Mouse (Mus musculus) left cerebral cortex, postnatal 25 days (tissue): ENCODE results near the gene Dclk2. TPM values are rescaled to one million over a fixed set of nuclear protein-coding genes. Genes with fewer than 3 reads are reported as not detected.

Experiments used
- DNase-seq, 2 experiments: peaks; one replicate each; pipeline ENCODE4 v3.0.0; 2022; ENCODE audit warnings: low spot score in 2 of 2, mixed read lengths in 1 of 2
- intact Hi-C: fragments of 180-260 bp; cut with DNase I; formaldehyde crosslinking; loops from one replicate; pipeline ENCODE4 v1.15.1; 2025
- total RNA-seq, 2 experiments: library from RNA; stranded (reverse); gene quantifications; 2 replicates each; pipeline ENCODE4 v1.2.3; 2021

The Dclk2 gene
- total RNA-seq, 2 experiments from 2014 or later = 59.2 to 62.0 TPM

DNA sequence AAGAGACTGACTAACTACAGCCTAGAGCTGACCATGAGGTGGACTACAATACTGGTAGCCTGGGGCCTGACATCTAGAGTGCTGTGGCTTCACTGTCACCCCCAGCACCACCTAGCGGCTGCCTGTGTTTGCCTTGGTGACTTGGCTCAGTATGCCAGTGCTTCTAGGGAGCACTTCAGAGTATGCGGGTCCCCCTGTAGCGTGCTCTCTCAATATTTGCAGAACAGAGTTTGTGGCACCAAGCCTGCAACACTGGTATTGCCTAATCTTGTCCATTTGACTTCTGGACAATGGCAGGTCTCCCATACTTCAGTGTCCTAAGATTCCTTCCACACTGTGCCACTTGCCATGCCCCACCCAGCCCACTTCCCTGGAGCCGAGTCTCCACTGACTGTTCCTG lies 140.9 kb downstream of the Dclk2 start:
- intact Hi-C loops = no loop called here
- DNase-seq = no peak

DNA sequence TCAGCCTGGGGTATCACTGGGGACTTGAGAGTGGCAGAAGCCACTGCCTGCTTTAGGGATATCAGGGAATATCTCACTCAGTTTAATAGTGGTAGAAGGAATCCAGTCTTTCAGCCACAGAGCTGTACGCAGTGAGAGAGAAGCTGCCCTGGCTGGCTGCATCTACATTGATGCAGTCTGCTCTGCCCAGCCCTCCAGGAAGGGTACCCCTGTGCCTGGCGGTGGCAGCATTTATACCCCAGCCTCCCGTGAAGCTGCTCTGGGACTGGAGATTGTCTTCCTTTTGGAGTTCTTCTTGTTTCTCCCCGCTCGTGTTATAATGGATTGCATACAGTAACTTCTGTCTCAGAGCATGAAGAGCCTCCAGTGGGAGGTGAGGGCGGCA lies 145.2 kb downstream of the Dclk2 start:
- intact Hi-C loops = no loop called here
- DNase-seq = no peak

DNA sequence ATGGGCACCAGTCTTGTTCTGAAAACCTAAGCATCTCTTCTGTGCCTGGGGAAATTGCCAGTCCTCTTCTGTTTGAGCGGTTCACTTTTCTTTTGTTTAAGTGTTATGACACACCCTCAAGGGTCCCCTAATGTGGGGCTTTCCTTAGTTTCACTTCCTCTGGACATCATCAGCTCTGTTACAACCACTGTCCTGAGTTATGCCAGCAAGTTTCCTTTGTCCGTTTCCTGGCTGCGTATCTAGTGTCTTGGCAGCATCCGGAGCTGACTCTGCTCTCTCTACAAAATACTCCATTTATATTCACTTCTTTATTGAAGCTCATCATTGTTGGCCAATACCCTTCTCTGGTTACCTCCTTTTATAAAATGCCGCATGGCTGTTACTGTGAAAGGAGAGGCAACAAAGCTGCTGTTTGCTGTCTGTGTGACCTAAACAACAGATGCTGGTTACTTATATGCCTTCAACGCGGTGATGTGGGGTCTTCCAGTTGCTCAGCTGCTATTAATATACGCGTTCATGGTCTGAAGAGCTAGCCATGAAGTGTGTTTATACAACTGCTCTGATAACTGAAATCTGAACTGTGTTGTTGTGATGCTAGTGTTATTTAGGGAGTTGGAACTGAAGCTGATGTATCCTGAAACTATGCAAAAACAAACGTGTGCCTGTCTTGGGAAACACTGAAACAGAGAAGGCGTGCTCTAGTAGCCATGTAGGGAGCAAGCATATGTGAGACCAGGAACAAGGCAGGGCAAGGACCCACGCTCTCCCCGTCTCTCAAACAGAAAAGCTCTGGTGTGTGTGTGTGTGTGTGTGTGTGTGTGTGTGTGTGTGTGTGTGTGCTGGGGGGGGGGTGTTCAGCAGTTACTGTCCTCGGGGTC lies 145.8 kb downstream of the Dclk2 start:
- no peak for DNase-seq
- intact Hi-C loops = no loop called here

DNA sequence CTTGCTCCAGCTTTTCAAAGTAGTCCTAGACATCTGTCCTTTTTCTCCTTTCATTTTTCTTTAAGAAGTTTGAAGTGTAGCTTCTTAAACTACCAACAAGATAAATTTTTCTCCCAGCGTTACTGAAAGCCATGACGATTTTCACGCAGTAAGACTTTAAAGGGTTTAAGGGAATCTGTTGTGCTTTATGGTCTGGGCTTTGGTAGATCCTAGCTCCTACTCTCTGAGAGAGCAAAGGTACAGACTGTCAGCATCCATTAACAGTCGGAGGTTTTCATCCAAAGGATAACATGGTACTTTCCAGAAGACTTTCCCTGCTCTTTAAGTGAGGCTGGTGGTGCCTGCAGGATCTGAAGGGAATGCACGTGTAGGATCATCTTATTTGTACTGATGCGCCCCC lies 151.7 kb downstream of the Dclk2 start:
- no peak for DNase-seq
- intact Hi-C loops = loop anchor here (10.0 kb wide), 1 partner anchor 444 kb away; no protein-coding TSS in a partner anchor

DNA sequence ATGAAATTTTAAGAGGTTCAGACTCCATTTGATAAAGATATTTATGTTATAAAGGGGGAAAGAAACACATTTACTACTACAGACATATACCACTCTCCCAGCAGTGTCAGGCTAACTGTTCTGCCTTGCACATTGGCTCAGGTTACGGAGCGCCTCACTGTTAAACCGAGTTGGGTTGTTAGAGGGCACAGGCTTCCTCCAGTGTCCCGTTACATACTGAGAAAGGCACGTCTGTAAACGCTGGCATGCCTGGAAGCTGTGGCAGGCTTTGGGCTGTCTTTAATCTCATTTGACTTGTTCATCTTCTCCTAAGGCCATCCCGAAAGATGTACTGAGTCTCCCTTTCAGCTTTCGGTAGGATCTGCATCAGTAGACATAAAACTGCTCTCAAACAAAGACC lies 152.1 kb downstream of the Dclk2 start:
- intact Hi-C loops = loop anchor here (10.0 kb wide), 1 partner anchor 444 kb away; no protein-coding TSS in a partner anchor
- no peak for DNase-seq

DNA sequence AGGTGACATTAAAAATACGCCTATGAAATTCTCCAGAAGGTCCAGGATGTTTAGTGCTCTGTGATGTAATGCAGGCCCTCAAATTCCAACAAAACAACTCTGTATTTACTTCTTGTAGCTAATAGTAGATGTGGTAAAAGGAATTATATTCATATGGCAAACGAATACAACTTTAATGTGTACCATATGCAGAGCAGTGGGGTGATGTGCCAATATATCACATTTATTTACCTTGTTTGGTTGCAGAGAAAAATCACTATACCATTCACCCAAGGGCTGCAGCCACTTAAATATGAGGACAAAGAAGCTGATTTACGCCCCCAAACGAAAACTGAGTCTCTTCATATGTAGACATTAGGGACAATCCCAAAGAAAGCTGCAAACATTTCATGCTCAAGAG lies 158.2 kb downstream of the Dclk2 start:
- DNase-seq = no peak
- intact Hi-C loops = loop anchor here (5.0 to 10.0 kb wide), 2 partner anchors 438 to 495 kb away; no protein-coding TSS in a partner anchor

DNA sequence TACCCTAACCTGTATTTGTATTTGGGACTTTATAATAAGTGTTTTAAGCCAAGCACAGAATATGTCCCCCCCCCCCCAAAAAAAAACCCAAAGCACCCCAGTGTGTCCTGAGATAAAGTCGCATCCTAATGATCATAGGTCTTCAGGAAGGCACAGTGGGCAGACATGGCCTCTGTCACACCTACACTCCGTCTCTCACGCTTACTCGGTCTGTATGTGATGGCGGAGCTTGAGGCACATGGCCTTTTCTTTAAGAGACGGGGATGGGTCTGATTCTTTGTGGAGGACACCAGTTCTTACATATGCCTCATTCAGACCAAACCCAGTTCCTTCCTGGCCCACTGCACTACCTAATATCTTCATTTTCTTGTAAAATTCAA lies 158.6 kb downstream of the Dclk2 start:
- no peak for DNase-seq
- intact Hi-C loops = loop anchor here (5.0 to 10.0 kb wide), 2 partner anchors 437 to 495 kb away; no protein-coding TSS in a partner anchor

DNA sequence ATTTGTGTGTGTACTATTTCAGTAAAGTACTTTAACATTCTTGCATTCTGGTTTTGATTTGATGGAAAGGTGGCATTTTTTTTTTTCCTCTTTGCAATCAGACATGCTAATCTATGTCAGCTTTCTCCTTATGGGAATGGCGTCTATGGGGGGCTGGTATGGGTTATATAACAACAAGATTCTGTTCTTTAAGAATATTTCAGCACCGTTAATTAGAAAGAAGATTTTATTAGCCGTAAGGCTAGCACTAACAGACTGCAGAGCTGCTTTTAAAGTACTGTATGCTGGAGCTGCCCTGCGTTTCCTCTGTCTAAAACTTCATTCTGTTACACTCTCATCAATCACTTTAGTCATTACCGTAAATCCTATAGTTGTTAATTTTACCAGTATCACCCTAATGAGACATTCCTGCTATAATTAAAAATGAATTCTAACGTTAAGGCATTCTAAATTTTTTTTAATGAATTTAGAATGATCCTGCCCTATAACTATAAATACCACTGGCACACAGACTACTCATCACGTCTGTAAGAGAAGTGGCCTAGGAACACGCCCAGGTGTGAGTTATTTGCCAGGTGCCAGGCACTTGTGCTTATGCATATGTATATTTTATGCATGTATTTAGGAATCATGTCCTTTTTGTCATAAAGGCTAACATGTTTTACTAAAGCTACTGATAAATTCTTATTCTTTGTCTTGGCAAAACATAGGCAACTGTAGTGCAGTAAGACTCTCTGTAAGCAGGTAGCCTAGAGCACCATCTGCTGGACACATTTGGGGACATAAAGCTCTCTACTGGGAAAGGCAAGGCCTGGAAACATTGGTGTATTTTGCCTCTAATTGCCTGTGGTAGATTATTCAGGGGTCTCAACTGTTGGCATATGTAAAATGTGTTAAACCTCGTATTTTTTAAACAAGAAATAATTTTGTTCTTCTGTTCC lies 159.3 kb downstream of the Dclk2 start:
- peak; percentile 81 to 91 for DNase-seq
- intact Hi-C loops = loop anchor here (5.0 to 10.0 kb wide), 2 partner anchors 437 to 494 kb away; no protein-coding TSS in a partner anchor

DNA sequence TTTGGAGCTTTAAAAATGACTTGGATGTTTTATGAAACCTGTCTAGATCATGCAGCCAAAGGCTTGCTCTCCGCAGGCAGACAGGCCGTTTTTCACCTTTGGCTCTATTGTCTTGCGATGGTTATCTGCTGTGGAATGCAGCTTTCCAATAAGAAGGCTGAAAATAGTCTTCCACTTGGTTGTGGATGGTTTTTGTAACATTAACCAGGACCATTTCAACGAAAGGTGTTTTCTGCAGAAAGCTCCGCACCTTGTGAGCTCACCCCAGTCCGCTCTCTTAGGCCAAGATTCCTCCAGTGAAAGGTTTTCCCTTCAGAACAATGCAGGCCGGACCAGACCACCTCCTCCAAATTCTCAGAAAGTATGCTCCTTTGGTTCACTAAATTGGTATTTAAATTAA lies 160.2 kb downstream of the Dclk2 start:
- intact Hi-C loops = loop anchor here (5.0 to 10.0 kb wide), 2 partner anchors 436 to 493 kb away; no protein-coding TSS in a partner anchor
- no peak for DNase-seq

DNA sequence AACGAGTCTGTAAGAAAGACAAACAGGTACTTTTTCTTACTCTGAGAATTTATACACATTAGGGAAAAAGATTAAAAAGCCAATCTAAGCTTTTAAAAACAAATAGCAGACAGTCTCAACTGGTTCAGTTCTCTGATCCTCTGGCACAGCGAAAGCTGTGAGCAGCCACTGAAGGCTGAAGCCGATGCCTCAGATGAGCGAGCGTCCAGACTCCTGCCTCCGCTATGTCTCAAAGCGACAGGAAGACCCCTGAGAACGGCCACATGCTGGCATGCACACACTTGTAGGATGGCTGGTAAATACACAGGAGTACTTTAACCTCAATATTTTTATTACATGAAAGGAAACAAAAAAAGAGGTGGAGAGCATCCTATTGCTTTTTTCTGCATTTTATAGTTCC lies 160.8 kb downstream of the Dclk2 start:
- intact Hi-C loops = loop anchor here (5.0 to 10.0 kb wide), 2 partner anchors 435 to 493 kb away; no protein-coding TSS in a partner anchor
- no peak for DNase-seq

DNA sequence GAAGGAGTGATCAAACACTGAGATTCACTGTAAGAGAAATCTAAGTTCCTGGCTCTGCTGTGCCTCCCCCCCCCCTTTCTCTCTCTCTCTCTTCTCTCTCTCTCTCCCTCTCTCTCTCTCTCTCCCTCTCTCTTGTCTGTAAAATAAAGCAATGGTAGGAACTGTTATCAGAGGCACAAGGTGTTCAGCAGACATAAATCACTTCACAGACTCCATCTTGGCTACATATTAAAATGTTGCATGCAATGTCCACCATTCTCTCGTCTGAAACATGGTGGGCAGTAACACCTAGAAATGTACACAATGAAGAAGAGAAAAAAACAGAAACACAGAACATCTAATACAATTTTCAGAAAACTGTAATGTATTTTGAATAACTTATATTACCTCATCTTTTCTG lies 161.3 kb downstream of the Dclk2 start:
- intact Hi-C loops = no loop called here
- DNase-seq = no peak

DNA sequence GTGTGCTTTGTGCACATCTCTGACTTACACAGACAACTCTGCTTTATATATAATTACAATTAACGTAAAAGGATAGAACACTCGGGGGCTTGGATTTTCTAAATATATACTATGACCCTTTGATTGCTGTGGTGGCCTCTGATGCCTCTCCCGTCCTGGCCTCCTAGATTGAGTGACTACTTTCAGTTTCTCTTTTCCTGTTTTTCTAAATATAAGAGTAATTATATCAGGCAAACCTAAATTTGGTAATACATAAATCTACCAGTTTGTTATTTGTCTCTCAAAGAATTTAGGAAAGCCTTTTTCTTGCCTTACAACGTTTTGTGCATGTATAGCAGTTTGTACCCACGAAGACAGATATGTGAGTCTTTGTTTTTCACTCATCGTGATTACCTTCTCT lies 161.9 kb downstream of the Dclk2 start:
- DNase-seq = no peak
- intact Hi-C loops = no loop called here

DNA sequence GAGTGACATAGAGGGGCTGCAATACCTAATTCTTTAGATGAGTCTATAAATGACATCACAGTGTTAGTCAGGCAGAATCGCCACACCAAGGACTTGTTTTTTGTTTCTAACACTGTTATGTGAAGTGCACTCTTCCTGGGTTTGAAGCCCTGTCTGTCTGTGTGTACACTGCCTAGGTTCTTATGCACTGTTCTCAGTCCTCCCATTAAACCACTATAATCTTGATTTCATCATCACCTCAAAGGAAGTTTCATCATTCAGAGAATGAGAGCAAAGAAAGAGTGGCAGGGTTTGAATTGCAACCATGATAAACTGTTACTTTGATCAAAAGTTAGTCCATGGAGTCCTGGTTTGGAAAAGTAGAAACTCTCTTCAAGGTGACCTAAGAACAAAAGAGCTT lies 164.1 kb downstream of the Dclk2 start:
- DNase-seq = no peak
- intact Hi-C loops = no loop called here

DNA sequence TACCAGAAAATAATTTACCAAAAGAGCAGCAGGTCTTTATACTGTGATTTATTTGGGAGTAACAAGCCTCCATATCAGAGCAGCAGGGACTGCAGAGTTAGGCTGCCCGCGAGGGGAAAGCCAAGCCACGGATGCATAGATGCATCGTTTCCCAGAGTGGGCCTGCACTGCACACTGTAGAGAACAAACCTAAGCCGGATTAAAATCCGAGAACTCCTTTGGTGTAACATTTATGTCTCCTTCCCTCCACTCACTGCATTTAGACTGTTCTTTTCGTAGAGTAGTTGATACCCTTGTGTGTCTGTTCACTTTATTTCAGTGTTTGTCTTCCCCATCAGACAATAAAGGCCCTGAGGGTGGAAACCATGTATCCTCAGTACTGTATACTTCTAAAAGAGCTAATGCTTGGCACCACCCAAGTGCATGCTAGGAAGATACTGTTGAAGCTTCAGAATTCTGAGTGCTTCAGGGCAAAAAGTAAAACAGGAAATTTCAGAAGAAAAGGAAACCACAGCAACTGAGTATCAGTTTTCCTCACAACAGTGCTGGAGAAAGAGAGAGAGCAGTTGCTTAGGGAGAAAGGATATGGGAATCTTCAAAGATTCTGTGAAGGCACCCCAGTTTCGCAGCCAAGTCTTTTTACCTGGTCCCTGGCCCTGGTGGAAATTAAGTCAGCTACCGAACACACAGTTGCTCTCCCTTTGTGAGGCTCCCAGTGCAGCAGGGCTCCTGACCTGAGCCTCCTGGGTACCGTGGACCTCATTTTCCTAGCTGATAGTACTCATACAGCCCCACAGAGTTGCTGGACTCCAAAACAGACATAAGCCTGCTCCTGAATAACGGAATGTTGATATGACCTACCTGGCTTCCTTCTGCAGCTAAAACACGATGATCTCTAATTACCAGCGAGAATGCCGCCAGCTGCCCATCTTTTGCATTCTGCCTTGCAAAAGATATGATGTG lies 165.8 kb downstream of the Dclk2 start:
- intact Hi-C loops = no loop called here

DNA sequence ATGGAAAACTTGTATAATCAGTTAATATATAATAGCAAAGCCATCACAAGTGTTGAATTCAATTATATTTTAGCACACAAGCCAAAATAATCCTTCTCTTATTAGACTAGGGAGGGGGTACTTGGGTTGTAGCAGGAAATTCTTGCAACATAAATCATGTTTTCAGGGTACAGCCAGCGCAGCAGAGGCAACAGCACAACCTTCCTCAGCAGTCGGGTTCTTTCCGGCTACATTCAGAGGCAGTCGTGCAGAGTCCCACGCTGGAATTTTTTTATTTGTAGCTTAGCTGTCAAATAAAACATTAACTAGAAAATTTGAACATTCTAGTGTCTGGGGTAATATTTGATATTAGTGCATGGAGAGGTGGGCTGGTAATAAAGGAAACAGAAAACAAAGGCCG lies 166.5 kb downstream of the Dclk2 start:
- DNase-seq = no peak

More for the DNA sequence above, 165.8 kb downstream of the Dclk2 start:
- DNase-seq = no peak

DNA sequence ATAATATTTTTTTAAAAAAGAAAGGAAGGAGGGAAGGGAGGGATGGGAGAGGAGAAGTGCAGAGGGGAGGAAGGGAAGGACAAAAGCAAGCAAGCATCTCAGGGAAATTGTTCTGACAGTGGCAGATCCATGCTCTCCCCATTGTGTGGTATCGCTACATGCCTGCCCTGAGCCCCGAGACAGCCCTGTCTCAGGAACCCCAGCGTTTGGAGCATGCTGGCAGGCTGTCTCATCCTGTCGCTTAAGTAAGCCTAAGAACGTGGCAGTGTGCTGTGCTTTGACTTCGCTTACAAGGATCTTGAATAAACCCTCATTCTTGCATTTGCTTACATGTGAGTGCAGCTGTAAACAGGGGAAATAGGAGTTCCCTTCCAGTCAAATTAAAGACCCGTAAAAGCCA lies 170.0 kb downstream of the Dclk2 start:
- DNase-seq = no peak
- intact Hi-C loops = no loop called here

More for the DNA sequence above, 166.5 kb downstream of the Dclk2 start:
- intact Hi-C loops = no loop called here

DNA sequence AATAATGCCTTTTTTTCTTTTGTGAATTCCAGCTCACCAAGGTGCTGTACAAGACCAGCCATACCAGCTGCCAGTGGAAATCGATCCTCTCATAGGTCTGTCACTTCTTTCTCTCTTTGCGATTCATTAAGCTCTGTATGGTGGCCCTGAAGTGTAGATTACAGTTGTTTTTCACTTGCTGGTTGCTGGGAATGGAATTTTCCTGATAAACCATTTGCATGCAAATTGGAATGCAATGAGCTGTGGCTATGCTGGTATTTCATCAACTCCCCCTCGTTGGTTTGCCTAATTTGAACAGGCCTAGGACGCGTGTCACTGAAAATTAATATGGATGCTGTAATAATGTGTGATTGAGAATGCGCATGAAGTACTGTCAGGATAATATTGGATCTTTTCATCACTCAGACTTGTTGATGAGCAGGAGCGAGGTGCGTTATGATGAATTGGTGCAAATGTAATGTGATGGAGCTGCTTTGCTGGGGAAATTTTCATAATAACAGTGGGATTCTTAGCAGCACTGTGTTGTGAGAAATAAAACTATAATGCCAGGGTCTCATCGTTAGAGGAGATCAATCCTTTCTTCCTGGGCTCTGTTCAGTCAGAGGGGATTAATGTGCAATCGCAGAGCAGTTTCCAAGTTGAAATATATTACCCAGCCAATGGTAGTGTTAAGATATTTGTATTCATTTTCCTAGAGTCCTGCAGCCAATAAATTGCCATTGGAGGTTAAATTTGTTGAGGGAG lies 174.7 kb downstream of the Dclk2 start:
- intact Hi-C loops = no loop called here
- no peak for DNase-seq

DNA sequence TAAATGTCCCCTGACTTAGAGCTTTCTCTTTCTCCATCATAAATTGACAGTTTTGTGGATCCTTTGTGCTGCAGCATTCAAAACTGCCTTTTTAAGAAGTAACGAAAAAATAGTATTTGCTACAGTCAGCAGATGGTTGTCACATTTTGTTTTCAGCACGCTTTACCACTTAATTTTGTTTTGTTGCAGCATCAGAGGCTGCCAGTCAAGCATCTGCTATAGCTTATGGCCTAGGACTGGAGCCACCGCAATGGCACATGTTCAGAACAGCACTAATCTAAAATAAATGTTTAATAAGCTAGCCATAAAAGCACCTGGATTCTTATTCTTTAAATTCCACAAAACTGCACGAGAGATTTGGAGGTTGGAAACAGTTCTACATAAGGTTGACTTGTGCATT lies 175.3 kb downstream of the Dclk2 start:
- intact Hi-C loops = no loop called here

More for the DNA sequence above, 175.3 kb downstream of the Dclk2 start:
- no peak for DNase-seq
